Mouse (Mus musculus) liver, embryonic 16.5 days (tissue): ENCODE results near the gene Olfr203. TPM values are rescaled to one million over a fixed set of nuclear protein-coding genes. Genes with fewer than 3 reads are reported as not detected.
"Not testable (repeated sequence)": the region's sequence is repeated elsewhere in the genome, so short reads cannot be mapped to it uniquely, and the experiment has no call there.

Experiments
- ATAC-seq: fragments of 200-750 bp; cut with Nextera tagmentation; 2 replicates; pipeline ENCODE4 v1.8.0; 2017; ENCODE audit warnings: low read depth, mild to moderate bottlenecking, moderate number of reproducible peaks, moderate library complexity
- H3K27ac ChIP-seq: fragments of 300-500 bp; sonication (generic); 2 replicates; pipeline ENCODE4 v1.5.1; 2014; ENCODE audit warnings: mild to moderate bottlenecking, low read length
- H3K27me3 ChIP-seq: fragments of 300-500 bp; sonication (generic); 2 replicates; pipeline ENCODE4 v1.6.1; 2014; ENCODE audit warnings: low read depth, low read length, mixed read lengths; ENCODE audit not compliant: control insufficient read depth, insufficient read depth
- H3K36me3 ChIP-seq: fragments of 300-500 bp; sonication (generic); 2 replicates; pipeline ENCODE4 v1.6.1; 2014; ENCODE audit warnings: mild to moderate bottlenecking; ENCODE audit not compliant: control insufficient read depth, insufficient read depth
- H3K4me1 ChIP-seq: fragments of 300-500 bp; sonication (generic); 2 replicates; pipeline ENCODE4 v1.6.1; 2014; ENCODE audit warnings: low read depth, low read length, mixed read lengths; ENCODE audit not compliant: control insufficient read depth
- H3K4me2 ChIP-seq: fragments of 300-500 bp; sonication (generic); 2 replicates; pipeline ENCODE4 v1.6.1; 2014; ENCODE audit warnings: low read depth, low read length, mixed read lengths
- H3K4me3 ChIP-seq: fragments of 300-500 bp; sonication (generic); 2 replicates; pipeline ENCODE4 v1.5.1; 2014; ENCODE audit warnings: low read depth, mild to moderate bottlenecking, low read length
- H3K9ac ChIP-seq: fragments of 300-500 bp; sonication (generic); 2 replicates; pipeline ENCODE4 v1.6.1; 2014; ENCODE audit warnings: low read depth, low read length
- H3K9me3 ChIP-seq: fragments of 300-500 bp; sonication (generic); replicated peaks from 2 replicates; pipeline ENCODE4 v1.6.1; 2016; ENCODE audit warnings: low read length; ENCODE audit not compliant: control insufficient read depth
- WGBS: fragments of 180-500 bp; shearing (Covaris S2); extraction: QIAGEN DNeasy Blood & Tissue Kit; methylation state at CpG from one replicate; pipeline ENCODE4 v1.1.7; 2014; ENCODE audit not compliant: insufficient replicate concordance; 5-methylcytosine and 5-hydroxymethylcytosine counted together
- polyA plus RNA-seq: library from polyadenylated mRNA; unstranded; fragments of >200 nt; fragmentation: Nextera tagmentation; extraction: Ambion mirVana; gene quantifications from 2 replicates; pipeline ENCODE4 v1.2.1, GENCODE M21; 2015

Gene Olfr203
- not detected in 2 replicates for polyA plus RNA-seq

DNA sequence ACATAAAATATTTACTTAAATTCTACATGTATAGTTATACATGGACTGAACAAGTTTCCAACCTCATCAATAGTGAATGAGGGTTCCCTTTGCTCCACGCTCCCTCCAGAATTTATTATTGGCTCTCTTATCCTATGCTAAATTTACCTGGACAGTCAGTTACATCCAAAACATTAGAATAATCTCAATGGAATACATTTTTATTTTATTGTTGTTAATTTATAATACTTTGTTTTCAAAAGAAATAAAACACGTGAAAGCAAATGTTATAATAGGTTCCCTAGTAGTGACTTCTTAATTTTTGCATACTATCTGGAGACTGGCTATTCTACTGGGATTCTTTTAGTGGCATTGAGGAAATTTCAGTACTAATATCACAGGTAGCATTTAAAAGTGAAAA lies at the start of gene Olfr203:
Gene Olfr203 (plus strand): TSS at position 301 of the 400 bp plus-strand sequence.
- no peaks in the 10 kb centered on the region for H3K9me3 ChIP-seq
- ATAC-seq, result no peak
- H3K4me3 ChIP-seq, result no peak within 1 kb of the TSS
- H3K4me1 ChIP-seq, result no peaks in the 10 kb centered on the region
- H3K27me3 ChIP-seq, result no peaks in the 10 kb centered on the region
- no peak within 1 kb of the TSS for H3K27ac ChIP-seq
- no peak within 1 kb of the TSS for H3K4me2 ChIP-seq
- H3K36me3 ChIP-seq, result no peaks in the 10 kb centered on the region
- WGBS, result 65% methylated on average over 2 of the region's 2 CpGs
- no peak within 1 kb of the TSS for H3K9ac ChIP-seq

GRCm38 (mm10) chr16:59249684-59250083 lies 49.0 kb upstream of the Olfr203 start:
- no peaks in the 10 kb centered on the region for H3K27me3 ChIP-seq
- H3K4me2 ChIP-seq, result no peak overlapping the region
- ATAC-seq, result no peak
- H3K4me1 ChIP-seq, result no peaks in the 10 kb centered on the region
- H3K4me3 ChIP-seq, result no peak overlapping the region
- no peak overlapping the region for H3K27ac ChIP-seq
- no peaks in the 10 kb centered on the region for H3K36me3 ChIP-seq
- H3K9me3 ChIP-seq, result no peaks in the 10 kb centered on the region
- H3K9ac ChIP-seq, result no peak overlapping the region
- WGBS, result 67% methylated on average over 17 of the region's 17 CpGs

DNA sequence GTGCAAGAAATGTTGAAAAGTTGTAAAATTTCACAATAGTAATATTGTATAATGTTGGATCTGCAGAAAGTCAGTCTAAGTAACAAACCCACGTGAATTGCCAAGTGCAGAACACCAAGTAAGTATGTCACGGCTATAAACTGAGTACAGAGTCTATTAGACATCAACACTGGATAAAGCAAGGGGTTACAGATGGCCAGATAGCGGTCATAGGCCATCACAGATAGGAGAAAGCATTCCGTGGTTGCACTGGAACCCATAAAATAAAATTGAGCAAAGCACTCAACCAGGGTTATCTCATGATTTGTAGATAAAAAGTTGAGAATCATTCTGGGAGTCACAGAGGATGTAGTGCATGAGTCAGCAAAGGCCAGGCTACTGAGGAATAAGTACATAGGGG lies 29.6 kb upstream of the Olfr203 start:
- not testable (repeated sequence) for H3K9ac ChIP-seq, H3K36me3 ChIP-seq, H3K4me3 ChIP-seq, ATAC-seq, H3K4me1 ChIP-seq, H3K4me2 ChIP-seq, H3K27ac ChIP-seq, H3K9me3 ChIP-seq, H3K27me3 ChIP-seq
- WGBS, result 46% methylated on average over 4 of the region's 4 CpGs

DNA sequence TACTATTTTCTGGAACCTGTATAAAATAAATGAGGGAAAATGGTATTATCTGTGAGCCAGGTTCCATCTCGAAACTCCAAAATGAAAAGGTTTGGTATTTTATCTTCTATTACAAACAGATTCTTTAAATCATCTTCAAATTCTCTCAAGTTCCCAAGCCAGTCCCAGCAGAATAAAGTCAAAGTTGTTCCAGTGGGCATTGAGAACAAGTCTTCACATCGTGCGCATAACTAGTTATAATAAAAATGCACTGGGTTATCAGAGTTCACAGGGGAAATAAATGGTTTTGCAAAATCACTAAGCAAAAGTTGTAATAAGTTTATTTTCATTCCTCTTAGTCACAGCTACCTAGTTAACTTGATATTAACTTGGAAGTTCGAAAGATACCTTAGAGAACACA lies 26.1 kb upstream of the Olfr203 start, which contains the start of gene Olfr201:
Gene Olfr201 (minus strand): TSS at position 101 of the 400 bp plus-strand sequence.
- H3K9me3 ChIP-seq, H3K36me3 ChIP-seq, H3K9ac ChIP-seq, H3K27ac ChIP-seq, H3K4me2 ChIP-seq, H3K4me1 ChIP-seq, ATAC-seq, H3K27me3 ChIP-seq, H3K4me3 ChIP-seq: not testable (repeated sequence)
- WGBS, result 58% methylated on average over 4 of the region's 4 CpGs

DNA sequence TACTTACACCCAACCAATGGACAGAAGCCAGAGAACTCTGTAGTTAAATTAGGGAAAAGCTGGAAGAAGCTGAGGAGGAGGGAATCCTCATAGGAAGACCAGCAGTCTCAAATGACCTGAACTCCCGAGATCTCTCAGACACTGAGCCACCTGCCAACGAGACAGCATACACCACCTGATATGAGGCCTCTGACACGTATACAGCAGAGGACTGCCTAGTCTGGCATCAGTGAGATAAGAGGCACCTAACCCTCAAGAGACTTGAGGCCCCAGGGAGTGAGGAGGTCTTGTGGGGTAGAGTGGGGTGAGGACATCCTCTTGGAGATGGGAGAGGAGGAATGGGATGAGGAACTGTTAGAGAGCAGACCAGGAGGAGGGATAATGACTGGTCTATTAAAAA lies 18.1 kb upstream of the Olfr203 start:
- 38% methylated on average over 3 of the region's 3 CpGs for WGBS

DNA sequence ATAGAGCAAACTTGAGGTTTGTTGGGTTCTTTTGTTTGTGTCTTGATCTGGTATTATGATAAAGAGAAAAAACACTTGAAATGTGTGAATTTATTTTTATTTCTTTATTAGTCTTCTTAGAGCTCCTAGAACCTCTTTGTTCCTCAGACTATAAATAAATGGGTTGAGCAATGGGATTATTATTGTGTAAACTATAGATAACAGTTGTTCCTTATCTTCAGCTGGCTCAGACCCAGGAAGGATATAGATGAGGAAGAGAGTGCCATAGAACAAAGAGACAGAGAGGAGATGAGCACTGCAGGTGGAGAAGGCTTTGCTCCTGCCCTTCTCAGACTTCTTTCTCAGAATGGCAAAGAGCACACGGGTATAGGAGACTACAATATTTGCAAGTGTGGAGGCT lies 15.2 kb upstream of the Olfr203 start:
- Histone ChIP-seq H3K27ac (no peak overlapping the region), H3K4me2 (no peak overlapping the region), H3K27me3 (no peaks in the 10 kb centered on the region), H3K4me1 (no peaks in the 10 kb centered on the region), H3K9ac (no peak overlapping the region), H3K36me3 (no peaks in the 10 kb centered on the region), H3K4me3 (no peak overlapping the region), H3K9me3 (no peaks in the 10 kb centered on the region)
- ATAC-seq, result no peak
- WGBS, result 36% methylated on average over 1 of the region's 1 CpGs

More for the DNA sequence above, 18.1 kb upstream of the Olfr203 start:
- H3K36me3 ChIP-seq, result no peaks in the 10 kb centered on the region
- H3K27me3 ChIP-seq, result no peaks in the 10 kb centered on the region
- H3K27ac ChIP-seq, result no peak overlapping the region
- H3K4me2 ChIP-seq, result no peak overlapping the region
- no peak overlapping the region for H3K4me3 ChIP-seq
- no peaks in the 10 kb centered on the region for H3K4me1 ChIP-seq
- H3K9me3 ChIP-seq, result no peaks in the 10 kb centered on the region
- ATAC-seq, result peak; percentile 83
- H3K9ac ChIP-seq, result no peak overlapping the region

DNA sequence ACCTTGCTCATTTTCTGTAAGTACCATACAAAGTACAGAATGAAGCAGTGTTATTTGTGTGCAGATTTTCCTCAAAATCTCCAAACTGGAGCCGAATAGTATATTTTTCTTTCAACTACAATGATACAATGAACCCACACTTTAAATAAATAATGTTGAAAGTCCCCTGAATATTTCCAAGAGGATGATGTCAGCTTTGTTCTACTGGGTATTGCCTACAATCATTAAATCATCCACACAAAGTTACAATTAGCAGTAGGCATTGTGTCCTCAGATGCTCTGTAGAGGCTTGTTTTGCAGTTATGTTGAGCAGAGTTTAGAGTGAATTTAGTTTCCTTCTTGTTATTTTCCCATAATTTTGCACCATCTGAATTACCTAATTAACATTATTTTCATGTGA lies 12.0 kb upstream of the Olfr203 start, which contains the start of gene Olfr202:
Gene Olfr202 (minus strand): TSS at position 101 of the 400 bp plus-strand sequence.
- Histone ChIP-seq H3K9ac (no peak within 1 kb of the TSS), H3K36me3 (no peaks in the 10 kb centered on the region), H3K4me2 (no peak within 1 kb of the TSS), H3K4me3 (no peak within 1 kb of the TSS), H3K4me1 (no peaks in the 10 kb centered on the region), H3K27me3 (no peaks in the 10 kb centered on the region), H3K9me3 (no peaks in the 10 kb centered on the region), H3K27ac (no peak within 1 kb of the TSS)
- WGBS, result 68% methylated on average over 1 of the region's 1 CpGs
- ATAC-seq, result no peak

DNA sequence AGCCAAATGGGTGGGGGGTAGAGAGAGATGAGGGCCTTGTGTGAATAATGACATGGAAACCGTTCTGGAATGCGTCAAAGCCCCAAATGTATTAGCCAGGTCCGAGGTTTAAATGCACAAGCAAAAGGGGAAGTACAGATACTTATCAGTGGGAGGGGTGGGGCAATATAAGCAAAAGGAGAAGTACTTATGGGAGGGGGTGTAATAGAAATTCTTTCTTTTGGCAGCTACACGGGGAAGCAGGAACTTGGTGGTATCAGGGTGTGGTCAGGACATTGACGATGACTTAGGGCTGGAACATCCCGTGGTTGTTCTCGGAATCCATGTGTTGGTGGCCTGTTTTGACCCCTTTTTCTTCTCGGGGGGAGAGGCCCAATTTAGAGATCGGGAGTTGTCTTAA lies 11.1 kb upstream of the Olfr203 start:
- H3K4me1 ChIP-seq, ATAC-seq, H3K27me3 ChIP-seq, H3K9me3 ChIP-seq, H3K9ac ChIP-seq, H3K4me3 ChIP-seq, H3K27ac ChIP-seq, H3K36me3 ChIP-seq, H3K4me2 ChIP-seq: not testable (repeated sequence)
- WGBS, result 39% methylated on average over 9 of the region's 9 CpGs

DNA sequence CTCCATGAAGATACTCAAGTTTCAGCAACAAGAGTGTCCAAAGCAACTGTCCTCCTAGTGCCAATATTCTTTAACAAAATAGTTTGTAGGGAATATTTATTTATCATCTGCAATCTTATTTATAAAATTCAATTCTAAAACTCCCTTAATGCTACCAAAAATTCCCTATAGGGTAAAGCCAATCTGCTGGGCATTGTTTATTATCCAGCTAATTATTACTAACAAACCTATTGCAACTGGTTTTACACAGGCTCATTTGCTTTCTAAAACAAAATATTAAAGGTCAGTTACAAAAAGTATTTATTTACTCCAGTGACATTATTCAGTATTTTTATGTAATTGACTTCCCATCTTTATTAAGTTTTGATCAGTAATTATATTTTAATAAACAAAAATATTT lies 19.5 kb downstream of the Olfr203 start, which contains the start of gene Olfr204:
Gene Olfr204 (minus strand): TSS at position 101 of the 400 bp plus-strand sequence.
- no peaks in the 10 kb centered on the region for H3K27me3 ChIP-seq
- H3K9me3 ChIP-seq, result no peaks in the 10 kb centered on the region

More for the DNA sequence above, 19.5 kb downstream of the Olfr203 start, which contains the start of gene Olfr204:
- H3K4me1 ChIP-seq, result no peaks in the 10 kb centered on the region
- no peak within 1 kb of the TSS for H3K27ac ChIP-seq
- no peaks in the 10 kb centered on the region for H3K36me3 ChIP-seq
- H3K4me2 ChIP-seq, result no peak within 1 kb of the TSS
- H3K4me3 ChIP-seq, result no peak within 1 kb of the TSS
- no peak within 1 kb of the TSS for H3K9ac ChIP-seq
- ATAC-seq, result no peak
